Mouse (Mus musculus): Measurements from ENCODE around the gene Ucp3. TPM values are rescaled to one million over a fixed set of nuclear protein-coding genes. Genes with fewer than 3 reads are reported as not detected.

The Ucp3 gene
- polyA plus RNA-seq, 1 experiment = 0.73 TPM

GRCm38 (mm10) chr7:100522222-100522621, 49.4 kb downstream of the Ucp3 start:
- TF ChIP-seq POLR2A (IDR thresholded peaks at IDR 0.05; ENCODE audit: control insufficient read depth, low read depth, low read length) (no peak), CTCF (IDR thresholded peaks at IDR 0.05; ENCODE audit: control insufficient read depth, insufficient read depth, insufficient replicate concordance, low read depth, low read length) (no peak)
- no peaks in the 10 kb centered on the region for H3K36me3 ChIP-seq (ENCODE audit: control insufficient read depth, insufficient read depth, low read length)

DNA sequence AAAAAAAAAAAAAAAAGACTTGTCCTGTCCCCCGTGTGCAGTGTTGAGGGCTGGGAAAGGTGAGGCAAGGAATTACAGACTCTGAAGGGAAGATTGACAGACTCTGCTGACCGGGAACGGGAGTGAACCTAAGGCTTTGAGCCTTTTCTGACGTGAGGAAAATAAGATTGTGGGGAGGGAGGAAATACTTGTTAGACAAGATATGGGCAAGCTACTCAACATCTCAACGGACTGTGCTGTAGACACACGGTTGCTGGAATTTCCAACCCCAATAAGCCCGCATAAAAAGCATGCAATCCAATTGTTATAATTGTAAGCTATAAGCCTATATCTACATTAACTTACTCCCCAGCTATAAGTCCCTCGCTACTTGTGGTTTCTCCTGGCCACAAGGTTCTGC, 51.9 kb downstream of the Ucp3 start:
- H3K4me1 ChIP-seq (ENCODE audit: control insufficient read depth, insufficient read depth, low read length) = no peaks in the 10 kb centered on the region; the same call in 1 of the 2 replicates
- H3K27me3 ChIP-seq (ENCODE audit: control insufficient read depth, insufficient read depth, low read length) = no peaks in the 10 kb centered on the region
- TF ChIP-seq CTCF (IDR thresholded peaks at IDR 0.05; ENCODE audit: control insufficient read depth, insufficient read depth, insufficient replicate concordance, low read depth, low read length) (no peak), POLR2A (IDR thresholded peaks at IDR 0.05; ENCODE audit: control insufficient read depth, low read depth, low read length) (no peak)
- no peak overlapping the region for H3K4me3 ChIP-seq (ENCODE audit: control insufficient read depth, low read depth, low read length)
- H3K27ac ChIP-seq (ENCODE audit: control insufficient read depth, insufficient read depth, low read depth, low read length) = no peak overlapping the region
- H3K36me3 ChIP-seq (ENCODE audit: control insufficient read depth, insufficient read depth, low read length) = no peaks in the 10 kb centered on the region

More at GRCm38 (mm10) chr7:100522222-100522621, 49.4 kb downstream of the Ucp3 start:
- Histone ChIP-seq H3K4me1 (ENCODE audit: control insufficient read depth, insufficient read depth, low read length) (no peaks in the 10 kb centered on the region; the same call in 1 of the 2 replicates), H3K27me3 (ENCODE audit: control insufficient read depth, insufficient read depth, low read length) (no peaks in the 10 kb centered on the region), H3K27ac (ENCODE audit: control insufficient read depth, insufficient read depth, low read depth, low read length) (no peak overlapping the region), H3K4me3 (ENCODE audit: control insufficient read depth, low read depth, low read length) (no peak overlapping the region)

GRCm38 (mm10) chr7:100530766-100531165, 58.0 kb downstream of the Ucp3 start:
- Histone ChIP-seq H3K27me3 (ENCODE audit: control insufficient read depth, insufficient read depth, low read length) (no peaks in the 10 kb centered on the region), H3K27ac (ENCODE audit: control insufficient read depth, insufficient read depth, low read depth, low read length) (no peak overlapping the region)
- TF ChIP-seq CTCF (IDR thresholded peaks at IDR 0.05; ENCODE audit: control insufficient read depth, insufficient read depth, insufficient replicate concordance, low read depth, low read length) = no peak
- TF ChIP-seq POLR2A (IDR thresholded peaks at IDR 0.05; ENCODE audit: control insufficient read depth, low read depth, low read length) = no peak

DNA sequence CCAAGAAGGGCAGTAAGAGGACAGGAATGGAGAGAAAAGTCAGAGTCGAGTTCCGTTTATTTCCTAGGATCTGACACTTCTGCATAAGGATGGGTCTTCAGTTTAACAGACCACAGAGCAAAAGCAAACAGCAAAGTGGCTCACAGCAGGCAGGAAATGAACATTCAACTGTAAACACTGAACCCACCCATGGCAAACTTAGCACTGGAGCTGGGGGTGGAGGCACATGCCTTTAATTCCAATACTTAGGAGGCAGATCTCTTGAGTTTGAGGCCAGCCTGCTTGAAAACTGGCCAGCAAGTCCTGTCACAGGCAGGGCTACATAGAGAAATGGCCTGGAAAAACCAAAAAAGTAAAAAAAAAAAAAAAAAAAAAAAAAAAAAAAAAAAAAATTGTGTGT, 60.7 kb downstream of the Ucp3 start:
- TF ChIP-seq CTCF (IDR thresholded peaks at IDR 0.05; ENCODE audit: control insufficient read depth, insufficient read depth, insufficient replicate concordance, low read depth, low read length) (no peak), POLR2A (IDR thresholded peaks at IDR 0.05; ENCODE audit: control insufficient read depth, low read depth, low read length) (no peak)
- Histone ChIP-seq H3K4me3 (ENCODE audit: control insufficient read depth, low read depth, low read length) (no peak overlapping the region), H3K27me3 (ENCODE audit: control insufficient read depth, insufficient read depth, low read length) (no peaks in the 10 kb centered on the region), H3K36me3 (ENCODE audit: control insufficient read depth, insufficient read depth, low read length) (no peaks in the 10 kb centered on the region), H3K27ac (ENCODE audit: control insufficient read depth, insufficient read depth, low read depth, low read length) (no peak overlapping the region), H3K4me1 (ENCODE audit: control insufficient read depth, insufficient read depth, low read length) (no peaks in the 10 kb centered on the region; the same call in 1 of the 2 replicates)

More at GRCm38 (mm10) chr7:100530766-100531165, 58.0 kb downstream of the Ucp3 start:
- Histone ChIP-seq H3K36me3 (ENCODE audit: control insufficient read depth, insufficient read depth, low read length) (no peaks in the 10 kb centered on the region), H3K4me3 (ENCODE audit: control insufficient read depth, low read depth, low read length) (no peak overlapping the region), H3K4me1 (ENCODE audit: control insufficient read depth, insufficient read depth, low read length) (no peaks in the 10 kb centered on the region)

DNA sequence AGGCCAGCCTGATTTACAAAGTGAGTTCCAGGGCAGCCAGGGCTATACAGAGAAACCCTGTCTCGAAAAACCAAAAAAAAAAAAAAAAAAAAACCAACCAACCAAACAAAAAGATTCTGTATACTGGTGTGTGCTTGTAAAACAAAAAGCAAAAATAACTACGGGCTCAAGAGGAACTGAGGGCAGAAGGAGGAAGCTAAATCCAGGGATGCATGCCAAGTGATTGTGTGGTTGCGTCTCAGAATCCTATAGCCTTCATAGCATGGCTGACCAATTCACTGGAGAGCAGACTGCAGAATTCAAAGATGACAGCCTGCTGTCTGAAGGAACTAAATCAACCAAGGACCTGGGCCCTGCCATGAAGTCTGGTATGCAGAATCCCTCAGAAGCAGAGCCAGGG, 61.4 kb downstream of the Ucp3 start:
- Histone ChIP-seq H3K27ac (ENCODE audit: control insufficient read depth, insufficient read depth, low read depth, low read length) (no peak overlapping the region), H3K4me1 (ENCODE audit: control insufficient read depth, insufficient read depth, low read length) (no peaks in the 10 kb centered on the region; the same call in 1 of the 2 replicates), H3K36me3 (ENCODE audit: control insufficient read depth, insufficient read depth, low read length) (no peaks in the 10 kb centered on the region), H3K27me3 (ENCODE audit: control insufficient read depth, insufficient read depth, low read length) (no peaks in the 10 kb centered on the region), H3K4me3 (ENCODE audit: control insufficient read depth, low read depth, low read length) (no peak overlapping the region)
- no peak for TF ChIP-seq CTCF (IDR thresholded peaks at IDR 0.05; ENCODE audit: control insufficient read depth, insufficient read depth, insufficient replicate concordance, low read depth, low read length)
- TF ChIP-seq POLR2A (IDR thresholded peaks at IDR 0.05; ENCODE audit: control insufficient read depth, low read depth, low read length) = no peak

GRCm38 (mm10) chr7:100535831-100536230, 63.0 kb downstream of the Ucp3 start:
- no peak for TF ChIP-seq CTCF (IDR thresholded peaks at IDR 0.05; ENCODE audit: control insufficient read depth, insufficient read depth, insufficient replicate concordance, low read depth, low read length)
- TF ChIP-seq POLR2A (IDR thresholded peaks at IDR 0.05; ENCODE audit: control insufficient read depth, low read depth, low read length) = no peak
- no peaks in the 10 kb centered on the region for H3K27me3 ChIP-seq (ENCODE audit: control insufficient read depth, insufficient read depth, low read length)
- H3K4me3 ChIP-seq (ENCODE audit: control insufficient read depth, low read depth, low read length) = no peak overlapping the region
- no peaks in the 10 kb centered on the region; the same call in 1 of the 2 replicates for H3K4me1 ChIP-seq (ENCODE audit: control insufficient read depth, insufficient read depth, low read length)
- no peak overlapping the region for H3K27ac ChIP-seq (ENCODE audit: control insufficient read depth, insufficient read depth, low read depth, low read length)
- no peaks in the 10 kb centered on the region for H3K36me3 ChIP-seq (ENCODE audit: control insufficient read depth, insufficient read depth, low read length)

Other genes with a start within 250 kb of the Ucp3 start
- gene Pgm2l1, start 245.6 kb upstream of the Ucp3 start, polyA plus RNA-seq (2012; rRNA removed) = 5.3 and 6.5 TPM in 2 replicates
- gene P4ha3, start 187.5 kb upstream of the Ucp3 start, polyA plus RNA-seq (2012; rRNA removed) = 0.23 and 1.4 TPM in 2 replicates
- 39.7 and 41.8 TPM in 2 replicates for gene C2cd3, start 100.8 kb upstream of the Ucp3 start, polyA plus RNA-seq (2012; rRNA removed)
- 129 and 138 TPM in 2 replicates for gene Ppme1, start 100.7 kb upstream of the Ucp3 start, polyA plus RNA-seq (2012; rRNA removed)
- 42.2 and 53.2 TPM in 2 replicates for gene Ucp2, start 20.3 kb downstream of the Ucp3 start, polyA plus RNA-seq (2012; rRNA removed)
- gene Dnajb13, start 42.0 kb downstream of the Ucp3 start, polyA plus RNA-seq (2012; rRNA removed) = 528 and 538 TPM in 2 replicates
- 29.5 and 29.6 TPM in 2 replicates for gene Coa4, start 64.1 kb downstream of the Ucp3 start, polyA plus RNA-seq (2012; rRNA removed)
- gene Rab6a, start 134.4 kb downstream of the Ucp3 start, polyA plus RNA-seq (2012; rRNA removed) = 17.1 and 17.2 TPM in 2 replicates
- gene Mrpl48, start 135.3 kb downstream of the Ucp3 start, polyA plus RNA-seq (2012; rRNA removed) = 19.2 and 20.6 TPM in 2 replicates
- 4.1 and 5.9 TPM in 2 replicates for gene Plekhb1, start 189.4 kb downstream of the Ucp3 start, polyA plus RNA-seq (2012; rRNA removed)
- gene Fam168a, start 233.6 kb downstream of the Ucp3 start, polyA plus RNA-seq (2012; rRNA removed) = 26.4 and 27.0 TPM in 2 replicates